Mouse (Mus musculus): ENCODE data around the gene Hbb-bs.
"Not testable (repeated sequence)": the region's sequence is repeated elsewhere in the genome, so short reads cannot be mapped to it uniquely, and the experiment has no call there.

Gene Hbb-bs

DNA sequence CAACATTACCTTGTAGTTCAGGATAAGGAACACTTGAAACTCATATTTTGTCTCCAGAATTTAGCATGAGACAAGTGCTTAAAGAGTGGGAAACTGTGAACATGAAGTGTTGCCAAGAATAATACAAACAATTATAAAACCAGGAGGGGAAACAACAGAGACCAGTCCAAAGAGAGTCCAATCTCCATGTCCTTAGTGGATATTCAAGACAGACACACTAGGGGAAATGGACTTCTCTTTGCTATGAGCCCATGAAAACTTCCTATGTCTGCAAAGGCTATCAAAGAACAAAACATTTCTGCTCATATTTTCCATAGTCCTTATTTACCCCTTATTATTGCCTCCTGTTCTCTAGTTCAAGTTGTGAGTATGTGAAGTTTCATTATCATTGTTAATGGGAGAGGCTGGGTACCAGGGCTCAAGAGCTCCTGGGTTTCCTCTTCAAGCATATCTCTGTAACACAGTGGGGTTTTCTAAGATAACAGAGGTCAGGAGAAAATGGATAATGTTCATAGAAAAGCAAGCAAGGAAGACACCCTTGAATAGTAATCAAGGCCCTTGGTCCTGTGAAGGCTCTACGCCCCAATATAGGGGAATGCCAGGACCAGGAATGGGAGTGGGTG lies 16.6 kb downstream of the Hbb-bs start:
- no peak for DNase-seq (ENCODE audit: low read depth in 1 of 2, low spot score in 2 of 2)

DNA sequence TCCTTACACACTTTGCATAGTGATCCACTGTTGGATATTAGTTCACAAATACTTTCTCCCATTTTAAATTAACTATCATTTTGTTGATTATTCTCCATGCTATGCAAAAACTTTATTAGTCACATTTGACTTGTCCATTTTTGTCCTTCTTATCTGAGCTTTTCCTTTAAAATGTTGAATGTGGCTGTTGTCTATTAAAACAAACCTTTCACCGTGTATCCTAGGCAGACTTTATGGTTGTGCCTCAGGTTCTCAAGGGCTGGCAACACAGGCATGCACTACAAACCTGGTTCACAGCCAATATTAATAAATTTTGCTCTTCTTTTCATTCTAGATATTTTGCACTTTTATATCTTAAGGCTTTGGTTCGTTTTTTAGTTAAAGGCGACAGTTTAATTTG lies 17.1 kb downstream of the Hbb-bs start:
- no peak for DNase-seq (ENCODE audit: low read depth in 1 of 2, low spot score in 2 of 2)

DNA sequence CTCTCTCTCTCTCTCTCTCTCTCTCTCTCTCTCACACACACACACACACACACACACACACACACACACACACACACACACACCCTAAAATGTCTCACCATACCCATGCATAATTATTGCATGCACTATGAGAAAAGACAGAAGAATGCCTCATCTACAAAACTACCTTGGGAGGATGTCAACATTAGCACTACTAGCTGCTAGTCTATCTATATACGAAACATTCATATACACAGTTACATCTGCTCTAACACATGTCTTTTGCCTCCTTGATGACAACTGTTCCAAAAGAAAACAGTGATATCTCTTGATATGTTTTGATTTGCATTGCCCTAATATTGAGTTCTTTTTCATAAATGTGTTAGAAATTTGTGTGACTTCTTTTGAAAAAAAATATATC lies 17.6 kb downstream of the Hbb-bs start:
- no peak for DNase-seq (ENCODE audit: low read depth in 1 of 2, low spot score in 2 of 2)

DNA sequence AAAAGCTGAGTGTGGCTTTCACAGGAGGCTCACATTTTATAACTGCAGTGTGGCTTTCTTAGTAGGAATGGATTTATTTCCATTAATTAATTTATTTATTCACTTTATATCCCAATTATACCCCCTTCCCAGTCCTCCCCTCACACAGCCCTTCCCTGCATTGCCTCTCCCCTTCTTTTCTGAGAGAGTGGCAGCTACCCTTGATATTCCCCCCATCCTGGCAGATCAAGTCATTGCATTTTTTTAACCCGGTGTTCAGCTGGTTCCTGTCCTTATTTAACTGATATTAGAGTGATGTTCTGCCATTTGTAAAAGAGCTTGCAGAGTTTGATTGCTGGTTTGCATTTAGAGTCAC lies 18.1 kb downstream of the Hbb-bs start:
- DNase-seq (ENCODE audit: low read depth in 1 of 2, low spot score in 2 of 2): no peak

DNA sequence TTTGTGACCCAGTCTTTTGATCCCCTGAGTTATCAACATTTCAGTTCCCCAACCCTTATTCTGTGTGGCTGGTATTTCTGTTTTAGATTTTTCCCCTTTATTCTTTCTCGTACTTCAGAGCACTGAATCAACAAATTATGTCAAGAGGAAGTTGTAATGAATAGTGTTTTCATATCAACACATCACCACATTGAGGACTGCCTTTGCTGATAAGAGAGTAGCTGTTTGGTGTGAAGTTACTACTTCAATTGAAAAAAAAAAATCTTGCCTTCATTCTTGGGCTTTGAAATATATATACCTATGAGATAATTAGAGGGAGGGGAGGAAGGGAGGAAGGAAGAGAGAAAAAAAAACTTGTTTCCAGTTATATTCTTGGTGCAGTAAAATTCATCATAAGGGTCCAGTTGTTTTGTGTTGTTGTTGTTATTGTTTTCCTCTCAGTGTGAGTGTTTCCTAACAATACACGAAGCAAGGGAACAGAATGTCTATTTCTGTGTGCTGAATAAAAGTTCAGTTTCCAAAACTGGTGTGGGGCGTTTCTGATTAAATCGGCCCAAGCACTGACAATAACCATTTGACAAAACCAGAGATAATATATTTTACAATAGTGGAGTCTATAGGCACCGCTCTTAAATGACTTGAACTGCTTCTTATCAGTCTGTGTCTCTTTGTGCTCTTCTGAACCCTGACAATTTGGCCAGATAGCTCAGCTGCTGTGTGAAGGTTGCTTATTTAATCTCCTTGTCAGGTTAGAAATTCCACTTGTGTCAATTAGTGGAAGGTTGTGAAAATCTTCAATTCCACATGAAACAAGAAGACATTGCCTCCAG lies 18.7 kb downstream of the Hbb-bs start:
- no peak for DNase-seq (ENCODE audit: low read depth in 1 of 2, low spot score in 2 of 2)

DNA sequence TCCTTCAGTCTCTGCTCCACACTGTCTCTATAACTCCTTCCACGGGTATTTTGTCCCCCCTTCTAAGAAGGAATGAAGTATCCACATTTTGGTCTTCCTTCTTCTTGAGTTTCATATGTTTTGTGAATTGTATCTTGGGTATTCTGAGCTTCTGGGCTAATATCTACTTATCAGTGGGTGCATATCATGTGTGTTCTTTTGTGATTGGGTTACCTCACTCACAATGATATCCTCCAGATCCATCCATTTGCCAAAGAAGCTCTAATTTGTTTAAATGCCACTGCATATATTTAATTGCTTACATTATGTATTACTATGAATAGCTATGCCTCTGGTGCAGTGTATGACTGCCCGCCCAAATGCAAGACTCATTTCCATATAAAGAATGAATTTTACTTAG lies 19.8 kb downstream of the Hbb-bs start:
- DNase-seq (ENCODE audit: low read depth in 1 of 2, low spot score in 2 of 2): not testable (repeated sequence)

DNA sequence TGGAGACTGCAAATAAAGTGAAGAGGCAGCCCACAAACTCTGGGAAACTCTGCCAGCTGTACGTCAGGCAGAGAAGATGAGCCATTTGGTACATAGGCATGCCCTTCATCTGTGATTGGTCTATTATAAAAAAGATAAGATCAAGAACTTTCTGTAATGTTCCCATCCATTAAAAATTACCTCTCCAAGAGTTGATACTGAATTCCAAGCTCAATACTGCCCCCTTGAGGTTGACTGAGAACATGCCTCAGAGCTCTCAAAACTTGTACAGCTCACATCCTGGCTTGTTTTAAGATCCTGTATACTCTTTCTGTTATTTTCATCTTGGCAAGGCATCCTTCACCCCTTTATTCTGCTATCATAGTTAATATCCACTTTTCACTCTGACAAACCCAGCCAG lies 21.0 kb downstream of the Hbb-bs start:
- no peak for DNase-seq (ENCODE audit: low read depth in 1 of 2, low spot score in 2 of 2)

DNA sequence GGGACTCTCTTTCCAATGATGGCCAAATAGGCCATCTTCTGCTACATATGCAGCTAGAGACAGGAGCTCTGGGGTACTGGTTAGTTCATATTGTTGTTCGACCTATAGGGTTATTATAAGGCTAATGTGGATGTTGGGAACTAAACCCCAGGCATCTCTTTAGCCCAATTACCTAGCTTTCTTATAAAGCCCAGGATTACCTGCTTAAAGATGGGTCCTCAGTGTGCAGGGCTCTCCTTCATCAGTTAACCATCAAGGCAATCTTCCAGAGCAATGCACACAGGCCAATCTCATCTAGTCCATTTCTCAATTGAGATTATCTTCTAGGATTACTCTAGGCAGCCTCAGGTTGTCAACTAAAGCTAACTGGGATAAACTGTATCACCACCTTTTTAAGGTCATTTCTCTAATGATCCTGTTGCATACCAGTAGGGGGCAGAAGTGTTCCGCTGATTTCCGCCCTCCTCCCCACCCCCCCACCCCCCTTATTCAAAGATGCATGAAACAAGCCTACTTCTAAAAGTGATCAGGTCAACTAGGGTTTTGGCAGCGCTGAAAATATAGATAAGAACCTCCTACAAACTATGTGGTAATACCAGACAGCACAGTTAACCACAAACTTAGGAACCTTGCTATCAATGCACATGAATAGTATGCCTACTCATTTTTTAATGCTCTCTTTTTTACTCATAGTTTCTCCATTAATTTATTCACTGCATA lies 35.1 kb downstream of the Hbb-bs start:
- no peak for DNase-seq (ENCODE audit: low read depth in 1 of 2, low spot score in 2 of 2)

GRCm38 (mm10) chr7:103791721-103792120 lies 36.2 kb downstream of the Hbb-bs start, which contains the start of gene Olfr67:
Gene Olfr67, minus strand, starts transcription at chr7:103791821.
- no peak for DNase-seq (ENCODE audit: low read depth in 1 of 2, low spot score in 2 of 2)

DNA sequence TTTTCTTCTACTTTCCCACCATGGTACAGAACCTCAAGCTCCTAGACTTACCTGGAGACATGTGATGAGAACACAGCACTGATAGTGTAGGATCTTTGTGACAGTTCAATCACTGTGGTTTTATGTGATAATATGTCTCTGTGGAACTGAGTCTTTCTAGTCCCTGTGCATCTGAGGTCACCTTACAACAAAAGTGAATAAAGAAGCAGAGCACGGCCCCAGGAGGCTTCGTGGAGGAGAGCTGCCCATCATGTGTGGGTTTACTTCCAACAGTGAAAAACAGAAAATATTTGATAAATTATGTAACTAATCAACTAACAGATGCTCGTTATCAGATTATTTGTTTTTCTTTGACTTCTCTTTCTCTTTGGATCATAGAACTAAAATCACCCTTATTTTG lies 48.3 kb downstream of the Hbb-bs start, which contains the start of gene Olfr68:
Olfr68 (minus strand) TSS at position 101 of the 400 bp plus-strand sequence.
- DNase-seq (ENCODE audit: low read depth in 1 of 2, low spot score in 2 of 2): no peak

- DNase-seq (ENCODE audit: low read depth in 1 of 2, low spot score in 2 of 2): not testable (repeated sequence)
Measured at GRCm38 (mm10) chr7:103777652-103778051, 50.2 kb downstream of the Hbb-bs start.

Measured in monocyte, adult 2 months (primary cell).